Mouse (Mus musculus) heart, embryonic 13.5 days (tissue): ENCODE measurements around the gene Slc39a9. TPM values are rescaled to one million over a fixed set of nuclear protein-coding genes. Genes with fewer than 3 reads are reported as not detected.
A peak's percentile ranks its signal among the peaks of the same experiment; 100 is the strongest.

Experiments used
- ATAC-seq: fragments of 200-750 bp; cut with Nextera tagmentation; 2 replicates; pipeline ENCODE4 v1.8.0; 2017; ENCODE audit warnings: moderate TSS enrichment; ENCODE audit not compliant: insufficient number of reproducible peaks, low FRiP score, low TSS enrichment; ENCODE audit errors: extremely low read depth
- H3K27ac ChIP-seq: fragments of 300-500 bp; sonication (generic); replicated peaks from 2 replicates; pipeline ENCODE4 v1.5.1; 2015; ENCODE audit warnings: moderate library complexity, mild to moderate bottlenecking, inconsistent platforms
- H3K27me3 ChIP-seq: fragments of 300-500 bp; sonication (generic); replicated peaks from 2 replicates; pipeline ENCODE4 v1.6.1; 2015; ENCODE audit warnings: mild to moderate bottlenecking, inconsistent platforms
- H3K36me3 ChIP-seq: fragments of 300-500 bp; sonication (generic); 2 replicates; pipeline ENCODE4 v1.6.1; 2015; ENCODE audit warnings: mild to moderate bottlenecking, inconsistent platforms
- H3K4me1 ChIP-seq: fragments of 300-500 bp; sonication (generic); 2 replicates; pipeline ENCODE4 v1.6.1; 2015; ENCODE audit warnings: inconsistent platforms
- H3K4me2 ChIP-seq: fragments of 300-500 bp; sonication (generic); 2 replicates; pipeline ENCODE4 v1.6.1; 2015; ENCODE audit warnings: inconsistent platforms, mild to moderate bottlenecking, moderate library complexity
- H3K4me3 ChIP-seq: fragments of 300-500 bp; sonication (generic); 2 replicates; pipeline ENCODE4 v1.5.1; 2015; ENCODE audit warnings: moderate library complexity, mild to moderate bottlenecking, inconsistent platforms
- H3K9ac ChIP-seq: fragments of 300-500 bp; sonication (generic); 2 replicates; pipeline ENCODE4 v1.6.1; 2015; ENCODE audit warnings: inconsistent platforms, mild to moderate bottlenecking, moderate library complexity
- H3K9me3 ChIP-seq: fragments of 300-500 bp; sonication (generic); 2 replicates; pipeline ENCODE4 v1.6.1; 2016; ENCODE audit warnings: inconsistent platforms
- WGBS: fragments of 180-500 bp; shearing (Covaris S2); methylation state at CpG from one replicate; pipeline ENCODE4 v1.1.7; 2015; ENCODE audit warnings: mixed read lengths; 5-methylcytosine and 5-hydroxymethylcytosine counted together
- polyA plus RNA-seq: library from polyadenylated mRNA; unstranded; fragments of >200 nt; fragmentation: Nextera tagmentation; extraction: Ambion mirVana; gene quantifications from 2 replicates; pipeline ENCODE4 v1.2.1, GENCODE M21; 2015

Gene Slc39a9
- polyA plus RNA-seq, 1 experiment from 2014 or later = 15.9 TPM

DNA sequence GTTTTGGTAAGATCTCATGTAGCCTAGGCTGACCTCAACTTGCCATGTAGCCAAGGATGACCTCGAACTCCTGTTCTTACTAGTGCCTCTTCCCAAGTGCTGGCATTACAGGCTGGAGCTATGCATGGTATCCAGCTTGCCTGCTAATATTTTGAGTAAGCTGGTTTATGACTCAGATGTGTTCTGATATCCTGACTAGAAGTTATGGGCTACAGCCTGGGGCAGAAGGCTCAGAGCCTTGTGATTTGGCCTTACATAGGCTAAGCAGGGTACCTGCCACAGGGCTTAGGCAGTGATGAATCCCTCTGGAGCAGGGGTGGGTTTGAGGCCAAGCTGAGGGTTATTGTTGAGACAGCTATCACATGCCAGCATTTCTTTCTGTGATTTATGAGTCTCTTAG, 35.1 kb upstream of the Slc39a9 start:
- no peak for ATAC-seq
- Histone ChIP-seq H3K9ac (no peak overlapping the region), H3K27me3 (no peaks in the 10 kb centered on the region), H3K27ac (no peak overlapping the region), H3K4me3 (no peak overlapping the region), H3K4me1 (peaks cover 26% of the 10 kb centered on the region), H3K36me3 (no peaks in the 10 kb centered on the region), H3K4me2 (no peak overlapping the region), H3K9me3 (no peaks in the 10 kb centered on the region)
- 71% methylated on average over 1 of the region's 1 CpGs for WGBS

- no peaks in the 10 kb centered on the region for H3K27me3 ChIP-seq
- no peak overlapping the region for H3K4me3 ChIP-seq
- no peaks in the 10 kb centered on the region for H3K9me3 ChIP-seq
- no peak overlapping the region for H3K9ac ChIP-seq
- H3K4me2 ChIP-seq = peak overlapping the region; percentile 18; the same call in 1 of the 2 replicates
- no peaks in the 10 kb centered on the region for H3K36me3 ChIP-seq
- H3K4me1 ChIP-seq = peaks cover 14% of the 10 kb centered on the region
- H3K27ac ChIP-seq = peak overlapping the region; percentile 79
- ATAC-seq = no peak
- 28% methylated on average over 3 of the region's 3 CpGs for WGBS
These were observed 33.8 kb upstream of the Slc39a9 start for GRCm38 (mm10) chr12:80609928-80610327.

DNA sequence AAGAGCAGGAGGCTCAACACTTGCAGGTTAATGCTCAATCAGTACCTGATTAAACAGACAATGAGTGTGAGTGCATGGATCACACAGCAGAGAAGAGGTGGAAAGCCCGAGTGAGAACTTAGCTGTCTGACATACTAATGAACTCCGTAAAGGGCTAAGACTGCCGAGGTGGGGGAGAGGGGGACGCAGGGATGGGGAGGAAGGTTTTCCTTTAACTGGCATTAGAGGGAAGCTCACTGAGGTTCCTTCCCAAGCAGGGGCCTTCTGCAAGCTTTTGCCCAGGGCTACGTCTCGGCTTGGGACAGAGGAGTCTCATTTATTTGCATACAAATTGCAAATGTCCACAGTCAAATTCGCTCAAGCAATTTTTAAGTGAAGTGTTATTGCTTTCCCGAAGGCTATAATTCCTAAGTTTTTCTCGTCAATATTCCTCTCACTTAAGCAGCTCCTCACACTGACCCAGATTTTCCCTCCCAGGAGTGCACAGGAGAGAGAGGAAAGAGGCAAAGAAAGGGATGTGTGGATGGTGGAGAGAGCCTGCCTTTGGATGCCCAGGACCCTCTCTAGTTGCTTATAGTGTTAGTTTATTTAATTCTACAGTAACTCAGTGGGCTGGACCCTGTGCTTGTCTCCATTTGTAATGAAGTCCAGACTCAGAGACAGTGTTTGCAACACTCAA, 31.4 kb upstream of the Slc39a9 start:
- Histone ChIP-seq H3K27ac (no peak overlapping the region), H3K27me3 (no peaks in the 10 kb centered on the region), H3K9me3 (no peaks in the 10 kb centered on the region), H3K36me3 (no peaks in the 10 kb centered on the region), H3K9ac (no peak overlapping the region), H3K4me2 (no peak overlapping the region), H3K4me1 (peaks cover 22% of the 10 kb centered on the region), H3K4me3 (no peak overlapping the region)
- 64% methylated on average over 9 of the region's 9 CpGs for WGBS
- no peak for ATAC-seq

- no peak for ATAC-seq
- WGBS = 52% methylated on average over 7 of the region's 7 CpGs
These were observed 28.1 kb upstream of the Slc39a9 start for GRCm38 (mm10) chr12:80615371-80616257.

DNA sequence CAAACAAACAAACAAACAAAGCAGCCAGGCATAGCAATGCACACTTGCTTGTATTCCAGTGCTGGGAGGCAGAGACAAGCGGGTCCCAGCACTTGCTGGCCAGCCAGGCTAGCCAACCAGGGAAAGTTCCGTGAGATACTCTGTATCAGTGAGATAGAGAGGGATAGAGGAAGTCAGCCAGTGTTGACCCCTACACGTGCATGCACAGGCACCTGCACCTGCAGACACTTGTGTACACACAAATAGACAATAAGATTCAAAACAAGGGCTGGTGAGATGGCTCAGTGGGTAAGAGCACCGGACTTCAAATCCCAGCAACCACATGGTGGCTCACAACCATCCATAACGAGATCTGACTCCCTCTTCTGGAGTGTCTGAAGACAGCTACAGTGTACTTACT, 23.2 kb upstream of the Slc39a9 start:
- no peaks in the 10 kb centered on the region for H3K9me3 ChIP-seq
- H3K27ac ChIP-seq = no peak overlapping the region
- H3K4me2 ChIP-seq = no peak overlapping the region
- ATAC-seq = no peak
- H3K27me3 ChIP-seq = no peaks in the 10 kb centered on the region
- H3K4me1 ChIP-seq = peaks cover 8% of the 10 kb centered on the region
- no peak overlapping the region for H3K9ac ChIP-seq
- 70% methylated on average over 5 of the region's 5 CpGs for WGBS
- no peak overlapping the region for H3K4me3 ChIP-seq
- H3K36me3 ChIP-seq = no peaks in the 10 kb centered on the region

More at GRCm38 (mm10) chr12:80615371-80616257, 28.1 kb upstream of the Slc39a9 start:
- Histone ChIP-seq H3K4me3 (no peak overlapping the region), H3K27me3 (no peaks in the 10 kb centered on the region), H3K9ac (no peak overlapping the region), H3K27ac (no peak overlapping the region), H3K4me2 (no peak overlapping the region), H3K4me1 (peaks cover 11% of the 10 kb centered on the region), H3K36me3 (no peaks in the 10 kb centered on the region), H3K9me3 (no peaks in the 10 kb centered on the region)

- H3K36me3 ChIP-seq = peaks cover 57% of the 10 kb centered on the region
- H3K27ac ChIP-seq = no peak overlapping the region
- no peaks in the 10 kb centered on the region for H3K27me3 ChIP-seq
- H3K9ac ChIP-seq = no peak overlapping the region
- WGBS = 70% methylated on average over 5 of the region's 5 CpGs
- ATAC-seq = no peak
- H3K4me2 ChIP-seq = no peak overlapping the region
- no peaks in the 10 kb centered on the region for H3K4me1 ChIP-seq
- H3K4me3 ChIP-seq = no peak overlapping the region
- H3K9me3 ChIP-seq = no peaks in the 10 kb centered on the region
These were observed 11.9 kb upstream of the Slc39a9 start for GRCm38 (mm10) chr12:80631790-80632189.

GRCm38 (mm10) chr12:80642725-80643692, 674 bp upstream of the Slc39a9 start:
- no peaks in the 10 kb centered on the region for H3K9me3 ChIP-seq
- peaks cover 42% of the 10 kb centered on the region for H3K36me3 ChIP-seq
- peak overlapping the region; percentile 99 for H3K9ac ChIP-seq
- H3K4me2 ChIP-seq = peak overlapping the region; percentile 95
- peak overlapping the region; percentile 92 for H3K27ac ChIP-seq
- ATAC-seq = peak; percentile 61
- WGBS = 3% methylated on average over 47 of the region's 48 CpGs
- H3K27me3 ChIP-seq = no peaks in the 10 kb centered on the region
- H3K4me1 ChIP-seq = peaks cover 36% of the 10 kb centered on the region
- peak overlapping the region; percentile 99 for H3K4me3 ChIP-seq

- Histone ChIP-seq H3K4me3 (peak overlapping the region; percentile 99), H3K9me3 (no peaks in the 10 kb centered on the region), H3K4me1 (peaks cover 36% of the 10 kb centered on the region), H3K9ac (peak overlapping the region; percentile 99), H3K36me3 (peaks cover 40% of the 10 kb centered on the region), H3K27me3 (no peaks in the 10 kb centered on the region), H3K4me2 (peak overlapping the region; percentile 95), H3K27ac (0 out of 2 replicates have a peak overlapping the region, but pooled peaks have one; percentile 92)
- WGBS = 8% methylated on average over 18 of the region's 18 CpGs
- peak; percentile 21; the same call in 1 of the 2 replicates for ATAC-seq
These were observed 804 bp downstream of the Slc39a9 start for GRCm38 (mm10) chr12:80644506-80644868.

DNA sequence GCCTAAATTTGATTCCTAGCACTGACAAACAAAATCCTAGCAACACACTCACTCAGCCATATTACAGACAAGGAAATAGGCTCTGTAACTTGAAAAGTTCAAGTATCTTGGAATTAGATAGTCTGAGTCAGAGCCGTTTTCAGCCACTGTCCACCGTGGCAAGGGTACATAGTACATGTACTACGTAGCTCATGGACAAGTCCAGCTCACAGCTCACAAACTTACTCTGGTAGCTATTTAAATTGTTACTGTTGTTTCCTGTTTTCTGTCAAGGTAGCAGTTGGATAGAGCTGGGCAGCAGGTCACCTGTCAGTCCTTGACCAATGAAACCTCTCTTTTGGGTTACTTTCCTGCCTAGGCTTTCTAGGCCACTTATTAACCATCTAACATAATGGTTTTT, 2.7 kb downstream of the Slc39a9 start:
- WGBS = 83% methylated on average over 3 of the region's 3 CpGs
- Histone ChIP-seq H3K27ac (no peak overlapping the region), H3K4me3 (no peak overlapping the region), H3K9me3 (no peaks in the 10 kb centered on the region), H3K36me3 (peaks cover 28% of the 10 kb centered on the region), H3K27me3 (no peaks in the 10 kb centered on the region), H3K4me2 (peak overlapping the region; percentile 95), H3K4me1 (peaks cover 36% of the 10 kb centered on the region), H3K9ac (no peak overlapping the region; the same call in 1 of the 2 replicates)
- no peak for ATAC-seq

DNA sequence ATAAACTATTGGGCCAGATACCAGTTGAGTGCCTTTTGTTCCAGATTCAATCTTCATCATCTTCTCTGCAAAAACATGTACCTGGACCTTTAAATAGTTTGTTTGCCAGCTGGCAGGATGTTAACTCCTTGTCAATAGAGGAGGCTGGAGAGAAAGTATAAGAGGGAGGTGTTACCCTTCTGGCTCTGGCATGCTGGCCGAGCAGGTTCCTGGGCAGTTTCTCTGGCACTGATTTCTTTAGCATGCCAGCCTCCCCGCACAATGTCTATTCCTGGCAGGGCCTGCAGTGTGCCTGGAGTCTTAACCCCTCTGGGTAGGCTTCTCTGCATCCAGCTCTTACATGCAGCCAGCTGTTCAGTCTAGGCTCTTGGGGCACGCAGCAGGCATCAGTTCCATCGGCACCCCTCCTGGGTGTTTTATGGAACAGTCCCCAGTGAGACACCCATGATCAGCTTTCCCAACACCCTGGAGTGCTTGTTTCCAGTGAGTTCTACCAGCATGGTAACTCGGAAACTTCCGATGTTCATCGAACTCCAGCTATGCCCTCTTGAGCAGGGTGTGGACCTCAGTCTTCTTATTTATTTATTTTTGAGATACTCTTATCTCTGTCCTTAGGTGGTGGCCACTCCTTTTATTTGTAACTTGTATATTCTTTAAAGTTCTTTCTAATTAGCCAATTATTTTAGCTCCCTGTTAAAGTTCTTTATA, 10.4 kb downstream of the Slc39a9 start:
- H3K4me2 ChIP-seq = no peak overlapping the region
- H3K36me3 ChIP-seq = peaks cover 12% of the 10 kb centered on the region
- H3K9me3 ChIP-seq = no peaks in the 10 kb centered on the region
- H3K9ac ChIP-seq = no peak overlapping the region; the same call in 1 of the 2 replicates
- peaks cover 7% of the 10 kb centered on the region for H3K4me1 ChIP-seq
- H3K4me3 ChIP-seq = no peak overlapping the region
- WGBS = 78% methylated on average over 7 of the region's 7 CpGs
- no peaks in the 10 kb centered on the region for H3K27me3 ChIP-seq
- H3K27ac ChIP-seq = no peak overlapping the region
- no peak for ATAC-seq
